Mouse (Mus musculus) spleen, adult 2 months (tissue): Measurements from ENCODE around the gene Cep250.

ENCODE experiments used
- CTCF ChIP-seq: fragments of 200-500 bp; IDR thresholded peaks from 2 replicates; pipeline ENCODE4 v1.5.1; 2011; ENCODE audit warnings: mild to moderate bottlenecking, inconsistent platforms; ENCODE audit not compliant: insufficient read depth, insufficient read length, insufficient replicate concordance; ENCODE audit errors: extremely low read depth
- POLR2A ChIP-seq: fragments of 200-500 bp; IDR thresholded peaks from 2 replicates; pipeline ENCODE4 v1.6.1; 2011; ENCODE audit warnings: low read depth, low read length, inconsistent platforms

DNA sequence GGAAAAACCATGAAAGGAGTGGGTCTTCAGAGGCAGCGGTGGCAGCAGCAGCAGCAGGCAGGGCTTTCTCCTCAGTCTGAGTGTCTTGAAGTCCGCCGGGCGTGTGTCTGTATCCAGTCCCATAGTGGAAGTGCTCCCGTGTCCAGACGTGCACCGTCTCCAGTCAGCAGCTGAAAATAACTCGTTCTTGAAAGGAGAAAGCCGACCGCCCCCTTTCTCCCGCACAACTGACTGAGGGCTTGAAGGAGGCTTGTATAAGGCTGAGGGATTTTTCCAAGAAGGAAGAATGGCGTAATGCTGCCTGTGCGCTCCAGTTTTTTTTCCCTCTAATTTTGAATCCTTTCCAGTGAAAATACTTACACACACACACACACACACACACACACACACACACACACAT lies 11.1 kb upstream of the Cep250 start, which contains the start of gene Gdf5:
- TF ChIP-seq CTCF, result no peak
- TF ChIP-seq POLR2A, result no peak
